Mouse (Mus musculus): ENCODE data around the gene Rusc2.

- TF ChIP-seq GATA1 (IDR thresholded peaks at IDR 0.05; ENCODE audit: low read length) (no peak), TAL1 (IDR thresholded peaks at IDR 0.05; ENCODE audit: low read length) (no peak)
Measured at GRCm38 (mm10) chr4:43414761-43415160, 33.0 kb downstream of the Rusc2 start.
